Mouse (Mus musculus) liver, embryonic 15.5 days (tissue): ENCODE measurements around the gene Gigyf1. TPM values are rescaled to one million over a fixed set of nuclear protein-coding genes. Genes with fewer than 3 reads are reported as not detected.

Experiments used
- ATAC-seq: fragments of 200-750 bp; cut with Nextera tagmentation; 2 replicates; pipeline ENCODE4 v1.8.0; 2017; ENCODE audit warnings: moderate number of reproducible peaks, mild to moderate bottlenecking, moderate library complexity; ENCODE audit not compliant: insufficient read depth
- H3K27ac ChIP-seq: fragments of 300-500 bp; sonication (generic); replicated peaks from 2 replicates; pipeline ENCODE4 v1.5.1; 2015; ENCODE audit warnings: mild to moderate bottlenecking, inconsistent platforms
- H3K27me3 ChIP-seq: fragments of 300-500 bp; sonication (generic); 2 replicates; pipeline ENCODE4 v1.6.1; 2015; ENCODE audit warnings: mild to moderate bottlenecking, inconsistent platforms
- H3K36me3 ChIP-seq: fragments of 300-500 bp; sonication (generic); replicated peaks from 2 replicates; pipeline ENCODE4 v1.6.1; 2015; ENCODE audit warnings: moderate library complexity, mild to moderate bottlenecking, inconsistent platforms
- H3K4me1 ChIP-seq: fragments of 300-500 bp; sonication (generic); replicated peaks from 2 replicates; pipeline ENCODE4 v1.6.1; 2015; ENCODE audit warnings: inconsistent platforms
- H3K4me2 ChIP-seq: fragments of 300-500 bp; sonication (generic); 2 replicates; pipeline ENCODE4 v1.6.1; 2015; ENCODE audit warnings: moderate library complexity, mild to moderate bottlenecking, inconsistent platforms
- H3K4me3 ChIP-seq: fragments of 300-500 bp; sonication (generic); replicated peaks from 2 replicates; pipeline ENCODE4 v1.5.1; 2015; ENCODE audit warnings: mild to moderate bottlenecking, inconsistent platforms
- H3K9ac ChIP-seq: fragments of 300-500 bp; sonication (generic); 2 replicates; pipeline ENCODE4 v1.6.1; 2015; ENCODE audit warnings: moderate library complexity, mild to moderate bottlenecking, inconsistent platforms
- H3K9me3 ChIP-seq: fragments of 300-500 bp; sonication (generic); replicated peaks from 2 replicates; pipeline ENCODE4 v1.6.1; 2016; ENCODE audit warnings: inconsistent platforms
- WGBS: fragments of 180-500 bp; shearing (Covaris S2); methylation state at CpG from one replicate; pipeline ENCODE4 v1.1.7; 2015; ENCODE audit warnings: mixed read lengths; ENCODE audit not compliant: insufficient replicate concordance; 5-methylcytosine and 5-hydroxymethylcytosine counted together
- polyA plus RNA-seq: library from polyadenylated mRNA; unstranded; fragments of >200 nt; fragmentation: Nextera tagmentation; extraction: Ambion mirVana; gene quantifications from 2 replicates; pipeline ENCODE4 v1.2.1, GENCODE M21; 2015

Gigyf1 gene
- polyA plus RNA-seq, 1 experiment from 2014 or later, result 3.2 TPM

DNA sequence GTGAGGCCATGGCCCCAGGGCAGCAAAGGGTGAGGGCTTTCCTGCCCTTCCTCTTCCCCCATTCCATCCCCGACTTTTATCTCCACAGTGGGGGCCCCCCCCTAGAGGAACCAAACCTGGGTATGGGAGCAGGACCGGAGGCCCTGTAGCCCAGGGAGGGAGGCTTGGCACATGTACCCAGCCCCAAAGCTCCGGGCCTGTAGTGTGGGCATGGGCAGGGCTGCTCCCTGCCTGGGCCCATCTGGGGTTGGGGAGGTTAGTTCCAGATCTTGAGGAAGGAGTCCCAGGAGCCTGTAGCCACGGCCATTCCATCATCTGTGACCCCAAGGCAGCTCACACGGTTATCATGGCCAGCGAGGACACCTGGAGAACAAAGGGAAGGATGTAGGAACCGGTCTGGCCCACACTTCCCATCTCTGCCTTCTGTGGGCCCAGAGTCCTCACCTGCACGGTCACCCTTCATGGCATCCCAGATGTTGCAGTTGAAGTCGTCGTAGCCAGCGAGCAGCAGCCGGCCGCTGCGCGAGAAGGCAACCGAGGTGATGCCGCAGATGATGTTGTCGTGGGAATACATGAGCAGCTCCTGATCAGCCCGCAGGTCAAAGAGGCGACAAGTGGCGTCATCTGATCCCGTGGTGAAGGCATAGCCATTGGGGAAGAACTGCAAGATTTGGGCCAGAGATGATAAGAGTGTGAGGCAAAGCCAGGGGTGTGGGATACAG is 10.1 kb downstream of the Gigyf1 start:
- H3K9ac ChIP-seq, result no peak overlapping the region

DNA sequence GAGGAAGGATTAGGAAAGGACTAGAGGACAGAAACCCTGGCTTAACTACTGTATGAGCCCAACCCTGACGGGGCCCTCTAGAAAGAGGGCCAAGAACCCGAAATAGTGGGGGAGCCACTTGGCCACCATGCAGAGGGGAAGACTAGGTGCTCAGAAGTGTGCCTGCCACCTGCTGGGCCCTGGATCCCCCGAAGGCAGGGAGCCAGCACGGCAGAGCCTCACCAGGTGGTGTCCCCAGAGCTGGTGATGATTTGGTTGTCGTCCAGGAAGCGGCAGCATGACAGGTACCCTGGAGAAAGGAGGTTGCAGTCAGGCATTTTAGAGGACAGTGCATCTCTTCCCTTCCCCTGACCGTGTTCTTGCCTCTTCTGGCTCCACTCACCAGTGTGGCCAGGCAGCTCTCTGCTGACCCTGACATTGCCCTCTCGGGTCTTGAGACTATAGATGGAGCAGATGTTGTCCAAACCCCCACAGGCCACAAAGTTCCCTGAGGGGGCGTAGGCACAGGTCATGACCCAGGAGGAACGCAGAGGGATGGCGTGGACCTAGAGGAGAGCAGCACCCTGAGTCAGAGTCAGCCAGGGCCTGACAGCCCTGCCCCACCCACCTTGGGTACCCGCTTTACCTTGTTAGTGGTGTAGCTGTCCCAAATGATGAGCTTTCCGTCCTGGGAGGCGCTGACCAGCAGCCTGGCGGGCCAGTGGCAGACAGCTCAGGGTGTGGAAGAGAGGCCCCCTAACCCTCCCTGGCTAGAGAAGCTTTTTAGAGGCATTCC is 11.1 kb downstream of the Gigyf1 start:
- Histone ChIP-seq H3K9ac (no peak overlapping the region), H3K27me3 (no peaks in the 10 kb centered on the region), H3K27ac (no peak overlapping the region), H3K4me3 (peak overlapping the region; percentile 87), H3K4me1 (peaks cover 74% of the 10 kb centered on the region), H3K4me2 (peak overlapping the region; percentile 93), H3K9me3 (no peaks in the 10 kb centered on the region), H3K36me3 (peaks cover 61% of the 10 kb centered on the region)
- ATAC-seq, result no peak
- WGBS, result 83% methylated on average over 15 of the region's 15 CpGs

More for the DNA sequence above, 10.1 kb downstream of the Gigyf1 start:
- no peak for ATAC-seq
- no peaks in the 10 kb centered on the region for H3K27me3 ChIP-seq
- peaks cover 67% of the 10 kb centered on the region for H3K4me1 ChIP-seq
- WGBS, result 78% methylated on average over 22 of the region's 22 CpGs
- H3K36me3 ChIP-seq, result peaks cover 71% of the 10 kb centered on the region
- H3K4me3 ChIP-seq, result no peak overlapping the region
- H3K4me2 ChIP-seq, result no peak overlapping the region
- H3K9me3 ChIP-seq, result no peaks in the 10 kb centered on the region
- no peak overlapping the region for H3K27ac ChIP-seq

DNA sequence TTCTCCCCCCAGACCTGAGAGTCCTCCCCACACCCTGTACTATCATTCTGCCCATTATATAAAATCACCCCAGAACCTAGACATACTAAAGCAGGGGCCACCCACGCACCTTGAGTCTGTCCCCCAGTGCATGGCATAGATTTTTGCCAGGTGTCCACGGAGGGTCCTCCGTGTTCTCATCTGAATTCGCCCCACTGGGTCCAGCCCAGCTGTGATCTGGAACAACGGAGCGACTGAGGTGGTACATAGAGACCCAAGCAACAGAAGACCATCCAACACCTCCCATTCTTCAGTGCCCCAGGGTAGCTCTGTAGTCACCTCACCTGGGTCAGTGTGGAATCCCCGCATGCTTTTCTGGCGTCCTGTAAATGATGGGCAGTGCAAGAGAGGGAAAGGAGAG is 11.7 kb downstream of the Gigyf1 start:
- H3K4me2 ChIP-seq, result peak overlapping the region; percentile 93
- ATAC-seq, result no peak
- H3K27ac ChIP-seq, result peak overlapping the region; percentile 92; the same call in 1 of the 2 replicates
- 88% methylated on average over 8 of the region's 8 CpGs for WGBS
- H3K9me3 ChIP-seq, result no peaks in the 10 kb centered on the region
- H3K9ac ChIP-seq, result no peak overlapping the region
- H3K4me3 ChIP-seq, result peak overlapping the region; percentile 87
- H3K36me3 ChIP-seq, result peaks cover 55% of the 10 kb centered on the region
- H3K27me3 ChIP-seq, result no peaks in the 10 kb centered on the region
- peaks cover 79% of the 10 kb centered on the region for H3K4me1 ChIP-seq

- Histone ChIP-seq H3K27me3 (no peaks in the 10 kb centered on the region), H3K9me3 (no peaks in the 10 kb centered on the region), H3K4me3 (peak overlapping the region; percentile 87), H3K9ac (peak overlapping the region; percentile 89), H3K4me1 (peaks cover 74% of the 10 kb centered on the region), H3K27ac (peak overlapping the region; percentile 92), H3K4me2 (peak overlapping the region; percentile 93), H3K36me3 (peaks cover 47% of the 10 kb centered on the region)
- ATAC-seq, result peak; percentile 5
- WGBS, result 4% methylated on average over 46 of the region's 46 CpGs
These were observed 12.5 kb downstream of the Gigyf1 start for GRCm38 (mm10) chr5:137530588-137531413.

GRCm38 (mm10) chr5:137531414-137532130 is 13.2 kb downstream of the Gigyf1 start:
- peak overlapping the region; percentile 87 for H3K4me3 ChIP-seq
- WGBS, result under 1% methylated on average over 51 of the region's 51 CpGs
- H3K27ac ChIP-seq, result peak overlapping the region; percentile 92
- no peaks in the 10 kb centered on the region for H3K9me3 ChIP-seq
- no peaks in the 10 kb centered on the region for H3K27me3 ChIP-seq
- peaks cover 41% of the 10 kb centered on the region for H3K36me3 ChIP-seq
- H3K9ac ChIP-seq, result peak overlapping the region; percentile 89
- peaks cover 67% of the 10 kb centered on the region for H3K4me1 ChIP-seq
- peak overlapping the region; percentile 93 for H3K4me2 ChIP-seq
- peak; percentile 27 for ATAC-seq

DNA sequence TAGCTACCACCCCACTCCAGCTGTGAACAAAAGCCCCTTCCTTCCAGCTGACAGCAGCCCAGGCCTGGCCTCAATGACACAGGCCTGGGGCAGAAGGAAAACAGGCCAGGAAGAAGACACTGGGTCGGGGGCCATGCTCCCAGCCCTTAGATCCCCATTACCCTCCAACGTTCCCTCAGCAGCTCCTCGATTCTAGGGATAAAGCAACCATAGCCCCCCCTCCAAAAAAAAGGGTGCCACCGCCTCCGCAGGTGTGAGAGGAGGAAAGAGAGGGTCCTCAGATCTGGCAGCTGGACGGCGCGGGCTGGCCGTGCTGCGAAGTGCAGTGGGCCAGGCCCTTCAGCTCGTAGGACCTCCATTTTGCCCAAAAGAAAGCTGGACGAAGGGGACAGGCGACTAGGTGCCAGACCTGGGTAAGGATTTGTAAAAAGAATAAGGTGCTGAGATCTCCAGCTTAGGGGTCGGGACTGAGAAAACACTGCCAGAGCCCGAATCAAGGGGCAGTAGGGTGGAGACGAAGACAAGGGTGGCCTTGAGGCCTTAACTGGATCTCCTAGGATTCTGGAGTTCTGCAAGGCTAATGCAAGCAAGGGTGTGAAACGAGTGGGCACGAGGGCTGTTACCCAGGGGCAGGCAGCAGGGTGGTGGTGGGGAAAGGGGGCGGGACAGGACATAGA is 13.9 kb downstream of the Gigyf1 start:
- Histone ChIP-seq H3K4me1 (peaks cover 61% of the 10 kb centered on the region), H3K27ac (peak overlapping the region; percentile 92), H3K4me3 (peak overlapping the region; percentile 87), H3K9ac (peak overlapping the region; percentile 89), H3K27me3 (0 out of 2 replicates have a peak, but pooled peaks cover 2% of the 10 kb centered on the region), H3K9me3 (no peaks in the 10 kb centered on the region), H3K4me2 (peak overlapping the region; percentile 93), H3K36me3 (peaks cover 34% of the 10 kb centered on the region)
- ATAC-seq, result no peak
- WGBS, result under 1% methylated on average over 19 of the region's 19 CpGs

DNA sequence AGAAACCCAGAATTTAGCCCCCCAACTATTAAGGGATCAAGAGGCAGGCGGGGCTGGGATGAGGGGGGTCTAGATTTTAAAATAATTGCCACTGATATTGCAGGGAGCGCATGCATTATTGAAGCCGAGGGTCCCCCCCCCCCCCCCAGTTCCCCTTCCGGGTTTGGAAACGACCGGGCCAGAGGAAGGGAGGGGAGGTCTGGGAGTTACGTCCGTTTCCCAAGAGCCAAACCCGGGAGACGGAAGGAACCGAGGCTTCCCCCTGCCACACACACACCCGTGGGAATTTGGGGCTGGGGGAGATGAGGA is 14.4 kb downstream of the Gigyf1 start:
- WGBS, result 0% methylated on average over 11 of the region's 12 CpGs
- H3K9ac ChIP-seq, result peak overlapping the region; percentile 89
- no peaks in the 10 kb centered on the region for H3K9me3 ChIP-seq
- peak overlapping the region; percentile 92 for H3K27ac ChIP-seq
- peaks cover 56% of the 10 kb centered on the region for H3K4me1 ChIP-seq
- H3K4me3 ChIP-seq, result peak overlapping the region; percentile 87
- peak; percentile 29 for ATAC-seq
- 0 out of 2 replicates have a peak, but pooled peaks cover 2% of the 10 kb centered on the region for H3K27me3 ChIP-seq
- peaks cover 29% of the 10 kb centered on the region for H3K36me3 ChIP-seq
- peak overlapping the region; percentile 93 for H3K4me2 ChIP-seq

DNA sequence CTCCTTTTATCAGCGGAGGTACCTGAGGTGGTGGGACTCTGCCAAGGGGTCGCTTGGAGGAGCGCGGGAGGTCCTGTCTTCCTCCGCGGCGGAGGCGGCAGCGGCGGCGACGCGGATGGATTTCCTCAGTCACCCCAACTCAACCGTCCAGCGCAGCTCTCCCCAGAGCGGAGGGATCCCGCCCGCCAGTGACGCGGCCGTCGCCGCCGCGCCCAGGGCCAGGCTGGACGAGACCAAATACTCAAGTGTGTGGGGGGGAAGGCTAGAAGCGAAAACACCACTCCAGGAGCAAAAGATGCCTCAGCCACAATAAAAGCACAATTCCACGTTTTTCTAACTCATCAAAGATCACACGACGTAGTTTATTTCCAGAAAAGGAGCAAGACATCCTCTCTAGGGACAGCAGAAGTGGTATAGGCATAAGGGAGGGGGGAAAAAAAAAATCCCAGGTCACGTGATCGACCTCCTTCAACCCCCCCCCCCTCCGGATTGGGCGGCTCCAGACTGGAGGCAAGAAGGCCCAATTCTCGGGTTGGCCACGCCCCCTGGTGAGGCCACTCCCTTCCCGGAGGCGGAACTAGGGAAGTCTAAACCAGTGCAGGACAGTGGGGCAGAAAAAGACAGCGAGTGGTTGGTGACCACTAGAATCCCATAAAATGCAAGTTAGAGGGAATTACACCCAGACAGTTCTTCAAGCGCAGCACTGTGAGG is 14.9 kb downstream of the Gigyf1 start, which contains the start of the genes Epo and Gnb2:
Epo (minus strand) TSS at position 126 of the 711 bp plus-strand sequence.
Gnb2 (minus strand) TSS at position 394 of the 711 bp plus-strand sequence.
- Histone ChIP-seq H3K9ac (peak within 1 kb of the TSS; percentile 89), H3K27ac (peak within 1 kb of the TSS; percentile 92), H3K27me3 (0 out of 2 replicates have a peak, but pooled peaks cover 2% of the 10 kb centered on the region), H3K4me3 (peak within 1 kb of the TSS; percentile 87), H3K9me3 (no peaks in the 10 kb centered on the region), H3K4me2 (peak within 1 kb of the TSS; percentile 93), H3K36me3 (peaks cover 24% of the 10 kb centered on the region), H3K4me1 (peaks cover 51% of the 10 kb centered on the region)
- under 1% methylated on average over 39 of the region's 40 CpGs for WGBS
- ATAC-seq, result peak; percentile 82

- 80% methylated on average over 3 of the region's 3 CpGs for WGBS
- H3K27me3 ChIP-seq, result 0 out of 2 replicates have a peak, but pooled peaks cover 5% of the 10 kb centered on the region
- no peak overlapping the region for H3K4me3 ChIP-seq
- peaks cover 9% of the 10 kb centered on the region for H3K36me3 ChIP-seq
- ATAC-seq, result no peak
- H3K4me1 ChIP-seq, result peaks cover 37% of the 10 kb centered on the region
- no peaks in the 10 kb centered on the region for H3K9me3 ChIP-seq
- no peak overlapping the region for H3K9ac ChIP-seq
- H3K4me2 ChIP-seq, result peak overlapping the region; percentile 5; the same call in 1 of the 2 replicates
- no peak overlapping the region for H3K27ac ChIP-seq
These were observed 16.4 kb downstream of the Gigyf1 start for GRCm38 (mm10) chr5:137534762-137535161.
